Mouse (Mus musculus): Measurements from ENCODE around the gene Dvl2.

DNA sequence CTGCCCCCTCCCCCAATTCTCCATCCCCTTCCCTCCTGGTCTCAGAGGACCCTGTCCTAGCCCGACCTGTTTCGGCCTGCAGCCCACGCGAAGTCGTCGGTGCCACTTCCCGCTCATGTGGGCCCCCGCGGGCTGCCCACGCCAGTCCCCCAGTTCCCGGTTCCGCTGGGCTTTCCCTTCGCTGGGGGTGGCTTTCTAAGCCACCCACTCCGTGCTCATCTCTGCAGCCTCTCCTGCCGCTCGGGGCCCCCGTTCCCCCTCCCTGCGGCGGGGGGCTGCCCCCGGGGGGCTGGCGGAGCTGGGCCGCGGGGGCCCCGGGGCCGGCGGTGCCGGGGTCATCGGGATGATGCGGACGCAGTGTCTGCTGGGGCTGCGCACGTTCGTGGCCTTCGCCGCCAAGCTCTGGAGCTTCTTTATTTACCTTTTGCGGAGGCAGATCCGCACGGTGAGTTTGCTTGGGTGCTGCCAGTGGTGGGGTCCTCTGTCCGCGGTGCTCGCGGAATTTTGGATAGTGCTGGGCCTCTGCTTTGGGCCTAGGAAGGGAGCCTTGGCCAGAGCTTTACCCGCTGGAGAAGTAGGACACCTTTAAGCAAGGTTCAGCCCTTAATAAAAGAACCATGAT, 19.1 kb upstream of the Dvl2 start, which contains the start of gene Ctdnep1:
- TF ChIP-seq CTCF (IDR thresholded peaks at IDR 0.05; ENCODE audit: low read depth) (no peak), EP300 (optimal IDR thresholded peaks at IDR 0.05) (no peak)

All from stomach, postnatal 0 days (tissue).